ENCODE assay signal across 8 mouse cellular contexts in genomic region chr3:96409701-96410246, GRCm38 (mm10). TPM values are rescaled to one million over a fixed set of nuclear protein-coding genes. Genes with fewer than 3 reads are reported as not detected.
DNase-seq lines count a peak whose midpoint lies in the region; ATAC-seq and TF ChIP-seq lines count a peak whose summit lies in the region.

No protein-coding gene starts in this region.

- peak overlapping the region; percentile 15 for H3K4me3 ChIP-seq in limb, embryonic 15.5 days
- H3K4me3 ChIP-seq in stomach, embryonic 14.5 days (ENCODE audit: low read depth, low read length): no peak overlapping the region
- H3K4me3 ChIP-seq in thymus, adult 2 months (ENCODE audit: control insufficient read depth, insufficient read depth, low read length): no peak overlapping the region
- H3K4me3 ChIP-seq in cerebellum, adult 2 months (replicated peaks; ENCODE audit: insufficient read depth, low read depth, low read length): no peak overlapping the region

- no peak for TF ChIP-seq CTCF in thymus, adult 2 months (IDR thresholded peaks at IDR 0.05; ENCODE audit: borderline replicate concordance, control insufficient read depth, extremely low read depth, insufficient read depth, low read length, poor library complexity)
- TF ChIP-seq CTCF in cerebellum, adult 2 months (IDR thresholded peaks at IDR 0.05; ENCODE audit: borderline replicate concordance, insufficient read depth, low read depth, low read length): no peak

- WGBS in limb, embryonic 15.5 days: 5% methylated on average over 31 of the region's 31 CpGs
- WGBS in stomach, embryonic 14.5 days: 4% methylated on average over 31 of the region's 31 CpGs
- 13% methylated on average over 31 of the region's 31 CpGs for WGBS in thymus, adult 2 months
- WGBS in cerebellum, adult 2 months: 6% methylated on average over 31 of the region's 31 CpGs

- no peaks in the 10 kb centered on the region for H3K9me3 ChIP-seq in limb, embryonic 15.5 days
- H3K9me3 ChIP-seq in stomach, embryonic 14.5 days (ENCODE audit: control insufficient read depth, low read depth, low read length): no peaks in the 10 kb centered on the region

- H3K36me3 ChIP-seq in limb, embryonic 15.5 days: no peaks in the 10 kb centered on the region
- no peaks in the 10 kb centered on the region for H3K36me3 ChIP-seq in stomach, embryonic 14.5 days (ENCODE audit: control insufficient read depth, insufficient read depth, low read length)
- H3K36me3 ChIP-seq in thymus, adult 2 months (ENCODE audit: control insufficient read depth, insufficient read depth, low read length): no peaks in the 10 kb centered on the region

- peak; percentile 21 for DNase-seq in CD4-positive, CD25-positive, alpha-beta regulatory T cell, adult 2 months (ENCODE audit: low read depth, low spot score)
- peak; percentile 40 for DNase-seq in retina, postnatal 1 day
- DNase-seq in retina, embryonic 14.5 days (ENCODE audit: low spot score): no peak
- DNase-seq in thymus, adult 2 months: no peak
- no peak for DNase-seq in cerebellum, adult 2 months

- TF ChIP-seq POLR2A in thymus, adult 2 months (IDR thresholded peaks at IDR 0.05; ENCODE audit: control insufficient read depth, extremely low read depth, insufficient read depth, low read length, poor library complexity): no peak
- no peak for TF ChIP-seq POLR2A in cerebellum, adult 2 months (IDR thresholded peaks at IDR 0.05; ENCODE audit: borderline replicate concordance, insufficient read depth, low read length)

- H3K9ac ChIP-seq in limb, embryonic 15.5 days: no peak overlapping the region
- no peak overlapping the region for H3K9ac ChIP-seq in stomach, embryonic 14.5 days (replicated peaks; ENCODE audit: low read depth, low read length)

- no peak for ATAC-seq in CD4-positive, CD25-positive, alpha-beta regulatory T cell, adult 4 months
- ATAC-seq in limb, embryonic 15.5 days (ENCODE audit: insufficient number of reproducible peaks, low FRiP score, low TSS enrichment, low read depth): no peak
- ATAC-seq in stomach, embryonic 14.5 days (ENCODE audit: insufficient number of reproducible peaks, insufficient read depth, low FRiP score, low read depth): no peak

- H3K4me1 ChIP-seq in limb, embryonic 15.5 days: peaks cover 12% of the 10 kb centered on the region
- H3K4me1 ChIP-seq in stomach, embryonic 14.5 days (ENCODE audit: control insufficient read depth, insufficient read depth, low read length): no peaks in the 10 kb centered on the region
- H3K4me1 ChIP-seq in thymus, adult 2 months (replicated peaks; ENCODE audit: control insufficient read depth, insufficient read depth, low read length): peaks cover 4% of the 10 kb centered on the region; the same call in 1 of the 2 replicates
- H3K4me1 ChIP-seq in cerebellum, adult 2 months (ENCODE audit: control insufficient read depth, insufficient read depth, low read length): no peaks in the 10 kb centered on the region

- peaks cover 58% of the 10 kb centered on the region for H3K27me3 ChIP-seq in limb, embryonic 15.5 days
- H3K27me3 ChIP-seq in stomach, embryonic 14.5 days (ENCODE audit: control insufficient read depth, insufficient read depth, low read length): peaks cover 33% of the 10 kb centered on the region
- peaks cover 11% of the 10 kb centered on the region for H3K27me3 ChIP-seq in thymus, adult 2 months (ENCODE audit: control insufficient read depth, insufficient read depth, low read length)
- peaks cover 2% of the 10 kb centered on the region; the same call in 1 of the 2 replicates for H3K27me3 ChIP-seq in cerebellum, adult 2 months (ENCODE audit: control insufficient read depth, insufficient read depth, low read length)

- H3K4me2 ChIP-seq in limb, embryonic 15.5 days: peak overlapping the region; percentile 29; the same call in 1 of the 2 replicates
- H3K4me2 ChIP-seq in stomach, embryonic 14.5 days (replicated peaks; ENCODE audit: low read depth, low read length): peak overlapping the region; percentile 18; the same call in 1 of the 2 replicates

- H3K27ac ChIP-seq in limb, embryonic 15.5 days: no peak overlapping the region
- H3K27ac ChIP-seq in stomach, embryonic 14.5 days (ENCODE audit: low read length): no peak overlapping the region
- no peak overlapping the region for H3K27ac ChIP-seq in thymus, adult 2 months (ENCODE audit: control insufficient read depth, insufficient read depth, low read length)
- no peak overlapping the region for H3K27ac ChIP-seq in cerebellum, adult 2 months (ENCODE audit: insufficient read depth, low read length)

RNA-seq across cellular contexts. Expression of gene BC107364, which starts 42.3 kb away (rescaled TPM):
- polyA plus RNA-seq in CD4-positive, CD25-positive, alpha-beta regulatory T cell, adult 4 months (2017; shearing (Covaris generic)): not detected
- polyA plus RNA-seq in limb, embryonic 15.5 days (2015; fragmentation: Nextera tagmentation; extraction: Ambion mirVana): 0.22 and 0.55 TPM in 2 replicates
- not detected in 2 replicates for polyA plus RNA-seq in stomach, embryonic 14.5 days (2014; fragmentation: Nextera tagmentation; extraction: Ambion mirVana)
- 0.09 and 0.32 TPM in 2 replicates for polyA plus RNA-seq in thymus, adult 2 months (2012; rRNA removed)
- not detected in 2 replicates for polyA plus RNA-seq in cerebellum, adult 2 months (2012; rRNA removed)

Comparison
In these comparisons a context has a peak if more than half of its experiments do, and no peak if none do; other contexts are left out.
1. DNase-seq: peak in CD4-positive, CD25-positive, alpha-beta regulatory T cell, adult 2 months (single experiment) and retina, postnatal 1 day (single experiment); none in retina, embryonic 14.5 days (single experiment), thymus, adult 2 months (single experiment) and cerebellum, adult 2 months (0 of 2).